Mouse (Mus musculus) brain, adult 2 months (tissue): ENCODE measurements around the gene Wipf2.
"Not testable (repeated sequence)": the region's sequence is repeated elsewhere in the genome, so short reads cannot be mapped to it uniquely, and the experiment has no call there.

ENCODE experiments used
- DNase-seq: peaks from one replicate; pipeline ENCODE4 v3.0.0; 2011; ENCODE audit warnings: low read depth, low spot score

Wipf2 gene

DNA sequence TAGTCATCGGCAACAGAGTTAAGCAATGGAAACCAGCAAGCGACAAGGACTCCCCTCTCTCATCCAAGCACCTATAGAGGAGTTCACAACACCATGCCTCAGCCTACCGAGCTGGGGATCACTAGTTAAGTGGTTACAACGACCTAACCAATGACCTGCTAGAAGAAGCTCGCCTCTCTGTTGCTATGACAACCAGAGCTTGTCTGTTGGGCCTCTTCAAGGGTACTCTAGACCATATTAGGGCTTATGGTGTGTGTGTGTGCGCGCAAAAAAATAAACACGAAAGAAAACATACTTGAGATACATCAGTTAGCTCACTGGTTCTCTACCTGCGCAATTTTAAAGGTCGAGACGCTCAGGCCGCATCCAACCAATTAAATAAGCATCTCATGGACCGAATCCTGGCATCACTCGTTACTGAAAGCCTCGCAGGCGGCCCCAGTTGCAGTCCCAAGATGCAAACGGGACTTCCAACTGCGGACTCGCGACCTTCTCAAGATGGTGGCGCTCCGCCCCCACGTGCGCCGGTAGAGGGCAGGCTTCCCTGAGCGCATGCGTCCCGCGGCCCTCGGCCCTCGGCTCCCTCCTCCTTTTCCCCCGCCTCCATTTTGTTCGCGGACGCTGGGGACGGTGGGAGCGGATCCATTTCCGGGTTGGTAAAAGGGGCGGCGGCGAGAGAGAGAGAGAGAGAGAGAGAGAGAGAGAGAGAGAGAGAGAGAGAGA lies at the start of gene Wipf2:
TSS of gene Wipf2 (plus strand) at position 611 of the 723 bp plus-strand sequence.
- DNase-seq = peak; percentile 98

DNA sequence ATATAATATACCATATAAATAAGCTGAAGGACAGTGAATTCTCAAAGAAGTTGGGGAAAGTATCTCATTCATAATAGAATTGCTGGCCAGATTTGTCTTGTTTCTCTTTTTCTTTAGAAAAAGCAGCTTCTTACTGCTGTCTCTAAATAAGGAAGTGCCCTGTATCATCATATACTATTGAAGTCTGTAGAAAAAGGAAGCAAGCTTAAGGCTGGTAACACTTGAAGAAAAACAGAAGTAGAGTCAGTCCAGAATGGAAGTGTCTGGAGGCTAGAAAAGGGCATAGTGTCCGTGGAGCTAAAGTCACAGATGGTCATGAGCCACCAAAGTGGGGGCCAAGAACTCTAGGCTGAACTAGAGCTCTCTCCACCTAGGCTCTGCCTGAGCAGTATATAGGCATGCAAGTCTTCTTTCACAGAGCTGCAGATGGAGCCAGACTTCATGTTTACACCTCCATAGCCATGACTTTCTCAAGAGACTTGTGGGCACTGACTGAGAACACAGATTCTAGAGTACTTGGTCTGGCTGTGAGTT lies 46.7 kb upstream of the Wipf2 start:
- no peak for DNase-seq

DNA sequence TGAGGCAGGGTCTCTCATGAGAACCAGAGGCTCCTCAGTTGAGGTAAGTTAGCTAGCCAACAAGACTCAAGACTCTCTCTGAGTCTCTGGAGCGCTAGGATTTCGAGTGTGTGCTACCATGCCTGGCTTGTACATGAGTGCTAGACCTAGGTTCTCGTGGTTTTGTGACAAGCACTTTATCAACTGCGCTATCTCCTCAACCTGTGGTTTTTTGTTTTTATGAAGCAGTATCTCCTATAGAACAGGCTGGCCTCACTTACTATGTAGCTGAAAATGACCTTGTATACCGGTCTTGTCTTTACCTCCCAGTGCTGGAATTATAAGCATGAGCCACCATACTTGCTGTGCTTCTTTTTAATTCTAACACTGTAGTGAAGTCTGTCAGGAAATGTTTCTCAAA lies 42.5 kb upstream of the Wipf2 start:
- no peak for DNase-seq

DNA sequence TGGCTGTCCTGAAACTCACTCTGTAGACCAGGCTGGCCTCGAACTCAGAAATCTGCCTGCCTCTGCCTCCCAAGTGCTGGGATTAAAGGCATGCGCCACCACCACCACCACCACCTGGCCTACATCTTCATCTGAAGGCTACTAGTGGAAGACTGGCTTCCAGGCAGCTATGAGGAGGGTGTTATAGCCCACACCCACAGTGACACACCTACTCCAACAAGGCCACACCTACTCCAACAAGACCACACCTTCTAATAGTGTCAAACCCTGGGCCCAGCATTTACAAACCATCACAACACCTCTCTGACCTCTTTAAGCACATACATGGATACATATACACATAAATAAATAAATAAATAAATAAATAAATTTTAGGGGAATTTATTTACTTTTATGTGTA lies 37.4 kb upstream of the Wipf2 start:
- not testable (repeated sequence) for DNase-seq

DNA sequence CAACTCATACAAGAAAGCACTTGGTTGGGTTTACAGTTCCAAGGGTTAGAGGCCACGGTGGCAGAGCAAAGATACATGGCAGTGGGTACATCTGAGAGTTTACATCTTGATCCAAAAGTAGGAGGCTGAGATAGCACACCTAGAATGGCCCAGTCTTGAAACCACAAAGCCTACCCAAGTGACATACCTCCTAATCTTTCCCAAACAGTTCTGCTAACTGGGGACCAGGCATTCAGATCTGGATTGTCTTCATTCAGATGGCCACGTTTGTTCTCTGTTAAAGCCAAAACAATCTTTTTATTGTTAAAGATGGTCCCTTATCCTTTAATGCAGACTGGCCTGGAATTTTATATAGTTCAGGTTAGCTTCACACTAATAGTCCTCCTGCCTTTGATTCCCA lies 35.6 kb upstream of the Wipf2 start:
- DNase-seq = no peak

DNA sequence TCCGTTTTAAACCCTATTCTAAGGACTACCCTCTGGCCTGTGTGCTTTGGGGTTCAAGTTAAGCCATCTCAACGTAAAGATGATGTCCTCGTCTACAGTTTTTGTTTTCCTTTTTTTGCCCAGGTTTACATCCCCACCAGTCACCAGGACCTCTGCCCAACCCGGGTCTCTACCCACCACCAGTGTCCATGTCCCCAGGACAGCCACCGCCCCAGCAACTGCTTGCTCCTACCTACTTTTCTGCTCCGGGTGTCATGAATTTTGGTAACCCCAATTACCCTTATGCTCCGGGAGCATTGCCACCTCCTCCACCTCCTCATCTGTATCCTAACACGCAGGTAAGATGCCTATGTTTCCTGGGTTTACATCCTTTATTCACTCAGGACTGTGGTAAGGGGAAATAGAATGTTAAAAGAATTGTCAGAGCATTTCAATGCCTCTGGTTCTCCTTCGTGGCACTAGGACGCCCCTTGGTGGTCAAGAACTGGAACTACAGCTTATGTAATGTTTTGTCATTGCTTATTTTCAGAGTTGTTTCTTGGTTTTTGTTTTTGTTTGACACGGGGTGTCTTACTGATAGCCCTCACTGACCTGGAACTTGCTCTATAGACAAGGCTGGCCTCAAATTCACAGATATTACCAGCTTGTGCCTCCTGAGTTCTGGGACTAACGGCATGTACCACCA lies 34.2 kb upstream of the Wipf2 start:
- DNase-seq = peak; percentile 71

DNA sequence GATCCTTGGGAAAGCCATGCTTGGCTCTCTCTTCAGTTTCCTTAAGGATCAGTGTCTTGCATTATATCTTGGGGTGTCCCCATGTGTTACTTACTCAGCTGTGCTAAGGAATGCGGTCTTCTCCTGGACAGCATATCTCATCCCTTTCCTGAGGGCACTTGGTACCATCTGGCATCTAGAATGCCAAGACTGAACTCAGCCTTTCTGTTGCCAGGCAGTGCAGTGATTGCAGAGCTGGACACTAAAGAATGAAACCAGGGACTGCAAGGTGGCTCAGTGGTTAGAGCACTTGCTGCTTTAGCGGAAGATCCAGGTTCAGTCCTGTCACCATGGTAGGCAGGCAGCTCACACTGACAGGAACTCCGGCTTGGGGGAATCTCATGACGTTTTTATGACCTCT lies 33.6 kb upstream of the Wipf2 start:
- DNase-seq = peak; percentile 59

DNA sequence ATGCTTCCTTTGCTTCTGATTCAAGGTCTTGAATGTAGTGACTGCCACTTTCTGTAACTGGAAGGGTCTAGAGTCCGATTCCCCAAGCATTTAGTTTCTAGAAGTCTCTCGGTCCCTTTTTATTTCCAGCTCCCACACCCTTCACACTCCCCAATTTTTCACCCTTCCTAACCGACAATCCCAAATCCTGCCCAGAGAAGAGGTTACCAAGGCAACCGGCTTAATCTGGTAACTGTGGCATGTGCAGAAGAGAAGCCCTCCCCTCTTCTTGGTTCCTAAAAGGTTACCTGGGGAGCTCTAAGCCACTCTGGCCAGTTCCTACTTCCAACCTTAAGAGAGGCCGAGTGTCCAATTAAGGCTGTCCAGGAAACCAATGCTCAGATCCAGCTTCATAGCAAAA lies 28.1 kb upstream of the Wipf2 start:
- DNase-seq = peak; percentile 69

DNA sequence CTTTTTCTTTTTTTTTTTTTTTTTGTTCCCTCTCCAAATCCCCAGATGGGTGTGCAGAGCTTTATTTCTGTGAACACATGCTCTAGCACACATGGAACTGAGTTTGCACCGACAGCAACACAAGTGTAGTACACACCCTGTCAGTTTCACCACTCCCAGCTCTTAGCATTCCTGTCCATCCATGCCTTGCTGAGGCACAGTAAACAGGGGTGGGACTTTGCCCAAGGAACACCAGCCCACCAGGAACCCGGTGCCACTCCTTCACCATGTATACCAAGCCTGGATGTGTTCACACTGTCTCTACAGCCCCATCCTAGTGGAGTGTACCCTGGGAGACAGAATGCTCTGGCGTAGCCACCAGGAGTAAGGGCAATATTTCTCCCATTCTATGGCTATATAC lies 27.7 kb upstream of the Wipf2 start:
- DNase-seq = peak; percentile 54

DNA sequence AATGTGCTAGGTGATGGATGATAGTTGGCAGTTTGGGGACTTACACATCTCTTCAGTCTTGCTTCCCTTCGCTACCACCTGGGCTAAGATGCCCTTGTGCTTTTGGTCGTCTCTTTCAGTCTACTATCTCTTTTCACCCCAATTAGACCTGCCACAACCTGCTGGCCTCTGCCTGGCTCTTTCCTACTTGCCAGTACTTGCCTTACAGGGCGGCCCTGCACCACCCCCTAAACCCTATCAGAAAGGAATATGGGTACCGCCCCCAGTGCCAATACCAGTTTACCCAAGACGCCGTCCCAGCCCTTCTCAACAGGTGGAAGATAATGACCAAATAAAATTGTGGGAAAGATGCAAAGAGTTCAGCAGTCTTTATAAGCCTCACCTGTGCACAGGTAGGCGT lies 27.3 kb upstream of the Wipf2 start:
- DNase-seq = no peak

DNA sequence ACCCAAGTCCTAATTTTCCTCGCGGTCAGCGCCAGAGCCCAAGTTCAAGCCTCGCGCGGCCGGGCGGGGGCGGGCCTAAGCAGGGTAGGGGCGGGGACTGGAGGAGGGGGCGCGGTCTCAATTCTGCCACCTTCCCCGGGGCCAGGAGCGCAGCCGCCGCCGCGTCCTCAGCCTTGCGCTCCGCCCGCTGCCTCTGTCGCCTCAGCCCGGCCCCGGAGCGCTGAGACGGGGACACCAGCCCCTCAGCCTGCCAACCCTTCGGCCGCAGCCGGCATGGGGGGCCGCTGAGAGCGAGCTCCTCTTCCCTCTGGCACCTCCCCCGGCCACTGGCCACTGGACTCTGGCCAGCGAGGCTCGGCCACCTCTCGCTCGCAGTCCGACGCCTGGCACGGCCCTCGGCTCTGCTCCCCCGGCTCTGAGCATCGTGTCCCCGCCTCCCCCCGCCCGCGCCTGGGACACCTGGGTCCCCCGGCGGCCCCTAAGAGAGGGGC lies 26.7 kb upstream of the Wipf2 start, which contains the start of gene Rapgefl1:
TSS of gene Rapgefl1 (plus strand) at position 135 of the 491 bp plus-strand sequence.
- peak; percentile 89 for DNase-seq

DNA sequence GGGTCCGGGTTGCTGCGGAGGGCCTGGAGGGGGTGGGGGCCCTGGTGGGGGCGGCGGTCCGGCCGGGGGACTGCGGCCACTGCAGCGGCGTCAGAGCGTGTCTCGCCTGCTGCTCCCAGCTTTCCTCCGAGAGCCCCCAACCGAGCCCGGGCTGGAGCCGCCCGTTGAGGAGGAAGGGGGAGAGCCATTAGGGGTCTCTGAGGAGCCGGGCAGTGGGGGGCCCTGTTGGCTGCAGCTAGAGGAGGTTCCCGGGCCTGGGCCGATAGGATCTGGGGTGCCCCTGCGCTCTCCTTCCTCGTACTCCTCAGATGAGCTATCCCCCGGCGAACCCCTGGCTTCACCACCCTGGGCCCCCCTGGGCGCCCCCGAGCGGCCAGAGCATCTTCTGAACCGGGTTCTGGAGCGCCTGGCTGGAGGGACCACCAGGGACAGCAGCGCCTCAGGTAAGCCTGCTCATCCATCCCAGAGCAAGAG lies 26.2 kb upstream of the Wipf2 start:
- DNase-seq = no peak

DNA sequence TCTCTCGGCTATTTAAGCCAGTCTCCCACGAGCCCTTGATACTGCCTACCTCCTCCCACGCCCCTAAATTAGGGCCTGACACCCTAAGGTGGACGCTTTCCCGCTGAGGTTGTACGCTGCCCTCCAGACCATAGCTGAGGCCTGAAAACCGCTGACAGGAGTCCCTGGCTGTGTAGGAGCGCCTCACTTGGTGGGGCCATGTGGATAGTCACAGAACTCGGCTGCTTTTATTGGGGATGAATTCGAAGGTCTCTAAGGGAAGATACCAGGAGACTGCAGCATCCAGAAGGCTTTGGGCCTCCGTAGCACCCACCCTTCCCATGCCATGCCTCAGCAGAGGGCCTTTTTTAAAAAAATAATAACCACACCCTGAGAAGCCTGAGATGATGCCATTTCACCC lies 25.5 kb upstream of the Wipf2 start:
- peak; percentile 65 for DNase-seq

DNA sequence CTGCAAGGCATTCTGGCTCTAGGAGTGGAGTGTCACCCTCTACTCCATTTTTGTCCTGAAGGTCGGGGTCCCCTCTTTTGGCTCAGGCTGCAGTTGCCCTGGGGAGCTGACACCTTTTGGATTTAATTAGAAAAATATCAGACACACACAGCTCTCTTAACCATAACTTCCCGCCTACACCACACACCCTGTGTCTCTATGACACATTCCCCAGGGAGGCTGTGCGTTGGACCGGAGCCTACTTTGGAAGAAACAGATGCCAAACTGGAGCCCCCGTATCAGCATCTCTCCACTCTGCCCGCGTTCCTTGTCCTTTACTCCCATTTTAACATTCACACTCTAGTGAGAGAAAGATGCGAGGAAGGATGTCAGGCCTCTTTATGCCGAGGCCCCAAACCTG lies 24.9 kb upstream of the Wipf2 start:
- peak; percentile 87 for DNase-seq

DNA sequence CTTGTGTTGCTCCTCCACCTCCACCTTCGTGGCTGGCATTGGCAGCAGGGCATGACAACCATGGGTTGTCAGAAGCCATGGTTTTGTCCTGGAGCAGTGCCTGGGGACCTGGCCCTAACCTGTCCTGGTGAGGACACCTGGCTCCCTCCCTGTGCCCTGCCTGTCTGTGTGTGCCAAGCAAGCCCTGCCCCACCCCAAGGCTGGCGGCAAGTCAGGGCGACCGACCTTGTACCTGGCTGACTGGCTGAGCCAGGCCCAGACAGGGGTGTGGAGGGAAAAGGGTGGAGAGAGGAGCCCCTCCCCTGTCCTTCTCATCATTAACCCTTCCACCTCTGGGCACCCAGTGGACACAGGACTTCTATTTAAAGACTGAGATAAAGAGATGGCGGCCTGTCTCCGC lies 24.0 kb upstream of the Wipf2 start:
- no peak for DNase-seq

DNA sequence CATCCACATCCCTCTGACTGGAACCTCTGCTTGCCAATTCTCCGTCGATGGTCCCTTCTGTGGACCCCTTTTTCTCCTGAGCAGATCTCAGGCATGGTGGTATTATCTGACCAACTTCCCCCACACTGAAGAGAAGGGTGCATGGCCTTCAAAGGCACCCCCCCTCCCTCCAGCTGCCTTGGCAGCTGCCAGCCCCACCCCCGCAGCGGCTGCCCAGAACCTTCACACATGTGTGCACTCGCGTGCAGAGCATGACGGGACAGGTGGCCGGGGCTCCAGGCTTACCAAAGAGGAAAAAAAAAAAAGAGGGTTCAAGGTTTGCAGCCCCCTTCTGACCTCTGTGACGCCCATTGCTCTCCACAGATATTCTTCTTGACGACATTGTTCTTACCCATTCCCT lies 23.5 kb upstream of the Wipf2 start:
- no peak for DNase-seq

DNA sequence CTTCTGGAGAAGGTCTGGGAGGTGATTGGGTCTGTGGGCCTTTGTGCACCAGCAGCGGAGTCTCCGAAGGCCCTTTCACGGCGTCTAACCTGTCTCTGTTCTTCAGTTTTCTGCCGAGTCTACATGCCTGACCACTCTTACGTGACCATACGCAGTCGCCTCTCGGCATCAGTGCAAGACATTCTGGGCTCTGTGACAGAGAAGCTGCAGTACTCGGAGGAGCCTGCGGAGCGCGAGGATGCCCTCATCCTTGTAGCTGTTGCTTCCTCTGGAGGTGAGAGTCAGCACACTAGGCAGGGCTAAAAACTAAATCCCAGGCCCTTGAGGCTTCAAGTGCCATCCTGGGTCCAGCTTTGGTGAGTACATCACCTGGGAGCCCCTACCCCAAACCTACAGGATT lies 17.4 kb upstream of the Wipf2 start:
- peak; percentile 77 for DNase-seq

DNA sequence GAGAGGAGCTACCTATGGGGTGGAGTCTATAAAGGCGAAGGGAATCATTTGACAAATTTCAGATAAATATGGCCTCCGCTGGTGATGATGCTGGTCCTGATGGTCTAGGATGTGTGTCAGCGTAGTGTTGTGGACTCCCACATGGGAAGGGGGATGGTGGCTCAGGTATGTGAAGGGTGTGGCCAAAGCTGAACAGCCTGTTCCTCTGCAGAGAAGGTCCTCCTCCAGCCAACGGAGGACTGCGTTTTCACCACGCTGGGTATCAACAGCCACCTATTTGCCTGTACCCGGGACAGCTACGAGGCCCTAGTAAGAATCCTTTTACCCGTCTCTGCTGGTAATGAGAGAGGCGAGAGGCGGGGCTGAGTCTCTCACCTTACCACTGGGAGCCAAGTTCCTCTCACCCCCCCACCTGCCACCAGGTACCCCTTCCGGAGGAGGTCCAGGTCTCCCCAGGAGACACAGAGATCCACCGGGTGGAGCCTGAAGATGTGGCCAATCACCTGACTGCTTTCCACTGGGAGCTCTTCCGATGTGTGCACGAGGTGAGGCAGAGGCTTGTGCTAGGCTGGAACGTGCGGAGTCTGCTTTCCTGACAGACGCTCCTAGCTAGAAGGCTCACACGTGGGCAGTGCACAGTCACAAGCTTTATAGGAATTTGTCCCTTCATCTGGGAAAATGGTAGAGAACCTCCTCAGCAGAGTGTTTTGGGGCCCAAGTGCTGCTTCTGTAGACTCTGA lies 16.4 kb upstream of the Wipf2 start:
- peak; percentile 54 for DNase-seq

DNA sequence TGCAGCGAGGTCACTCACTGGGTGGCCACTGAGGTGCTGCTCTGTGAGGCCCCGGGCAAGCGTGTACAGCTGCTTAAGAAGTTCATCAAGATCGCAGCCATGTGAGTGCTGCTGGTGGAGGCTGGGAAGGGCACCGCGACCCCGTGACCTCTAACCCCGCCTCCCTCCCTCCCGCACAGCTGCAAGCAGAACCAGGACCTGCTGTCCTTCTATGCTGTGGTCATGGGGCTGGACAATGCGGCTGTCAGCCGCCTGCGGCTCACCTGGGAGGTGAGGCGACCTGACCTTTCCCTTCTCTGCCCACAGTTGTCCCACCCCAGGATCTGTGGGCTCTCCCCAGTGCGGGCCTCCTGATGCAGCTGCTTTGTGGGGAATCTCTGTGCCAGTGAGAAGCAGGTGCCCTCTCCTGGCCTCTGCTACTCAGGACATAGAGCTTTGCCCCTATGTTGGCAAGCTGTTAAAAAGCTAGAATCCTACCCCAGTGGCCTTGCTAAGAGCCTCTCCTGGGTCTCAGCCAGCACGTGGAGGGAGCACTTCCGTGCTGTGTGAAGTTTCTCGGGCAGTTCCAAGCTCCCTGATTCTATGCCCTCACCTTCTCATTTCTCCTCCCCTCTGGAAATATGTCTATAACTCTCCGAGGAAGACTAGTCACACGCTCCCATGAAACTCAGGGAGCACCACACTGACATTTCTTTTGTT lies 14.1 kb upstream of the Wipf2 start:
- no peak for DNase-seq

DNA sequence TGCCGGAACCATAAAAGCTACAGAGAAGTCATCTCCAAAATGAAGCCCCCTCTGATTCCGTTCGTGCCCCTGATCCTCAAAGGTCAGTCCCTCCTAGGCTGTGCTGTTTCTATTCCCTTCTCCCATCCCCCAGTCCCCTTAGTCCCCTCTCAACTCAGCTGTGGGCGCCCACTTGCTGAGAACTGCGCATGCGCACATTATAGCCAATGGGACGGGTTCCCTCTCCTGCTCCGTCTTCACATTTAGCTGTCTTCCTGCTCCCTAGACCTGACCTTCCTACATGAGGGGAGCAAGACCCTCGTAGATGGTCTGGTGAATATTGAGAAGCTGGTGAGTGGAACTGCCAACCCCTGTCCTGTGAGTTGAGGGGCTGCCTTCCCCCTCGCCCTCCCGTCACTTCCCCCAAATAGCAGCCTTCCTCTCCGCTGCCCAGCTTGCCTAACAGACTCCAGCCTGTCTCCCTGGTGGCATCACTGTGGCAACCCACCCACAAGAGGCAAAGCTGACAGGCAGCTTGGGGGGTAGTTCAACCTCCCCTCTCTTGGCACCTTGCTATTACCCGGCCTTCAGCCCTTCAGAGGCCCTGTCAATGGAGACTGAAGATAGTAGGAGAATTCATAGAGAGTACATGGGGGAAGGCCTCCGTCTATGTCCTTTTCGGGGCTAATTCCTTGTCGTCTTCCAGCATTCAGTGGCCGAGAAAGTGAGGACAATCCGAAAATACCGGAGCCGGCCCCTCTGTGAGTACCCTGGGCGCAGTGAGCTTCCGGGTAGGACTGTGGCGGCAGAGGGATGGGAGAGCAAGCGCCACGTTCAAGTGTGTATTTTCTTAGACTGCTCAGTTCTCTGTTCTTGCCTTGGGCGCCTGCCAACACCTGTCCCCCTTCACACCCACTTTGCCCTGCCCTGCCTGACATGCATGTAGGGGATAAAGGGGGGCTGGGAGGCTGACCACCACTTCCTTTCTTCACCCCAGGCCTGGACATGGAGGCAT lies 13.0 kb upstream of the Wipf2 start:
- peak; percentile 67 for DNase-seq
